Mouse (Mus musculus) kidney, embryonic 14.5 days (tissue): ENCODE results near the gene Med16. TPM values are rescaled to one million over a fixed set of nuclear protein-coding genes. Genes with fewer than 3 reads are reported as not detected.
A peak's percentile ranks its signal among the peaks of the same experiment; 100 is the strongest.

Experiments
- ATAC-seq: fragments of 200-750 bp; cut with Nextera tagmentation; 2 replicates; pipeline ENCODE4 v1.8.0; 2017; ENCODE audit warnings: moderate number of reproducible peaks, mild to moderate bottlenecking, moderate TSS enrichment, moderate library complexity; ENCODE audit not compliant: low FRiP score, low TSS enrichment
- H3K27ac ChIP-seq: fragments of 300-500 bp; sonication (generic); 2 replicates; pipeline ENCODE4 v1.5.1; 2014; ENCODE audit warnings: low read depth, mild to moderate bottlenecking, low read length, moderate library complexity, mixed read lengths
- H3K27me3 ChIP-seq: fragments of 300-500 bp; sonication (generic); 2 replicates; pipeline ENCODE4 v1.6.1; 2014; ENCODE audit warnings: mild to moderate bottlenecking, low read length; ENCODE audit not compliant: control insufficient read depth, insufficient read depth
- H3K36me3 ChIP-seq: fragments of 300-500 bp; sonication (generic); 2 replicates; pipeline ENCODE4 v1.6.1; 2014; ENCODE audit warnings: low read length, mixed read lengths; ENCODE audit not compliant: control insufficient read depth, insufficient read depth
- H3K4me1 ChIP-seq: fragments of 300-500 bp; sonication (generic); 2 replicates; pipeline ENCODE4 v1.6.1; 2014; ENCODE audit warnings: low read length, mixed read lengths; ENCODE audit not compliant: control insufficient read depth, insufficient read depth
- H3K4me2 ChIP-seq: fragments of 300-500 bp; sonication (generic); replicated peaks from 2 replicates; pipeline ENCODE4 v1.6.1; 2014; ENCODE audit warnings: low read depth, mild to moderate bottlenecking, low read length
- H3K4me3 ChIP-seq: fragments of 300-500 bp; sonication (generic); 2 replicates; pipeline ENCODE4 v1.5.1; 2014; ENCODE audit warnings: mild to moderate bottlenecking, low read length
- H3K9ac ChIP-seq: fragments of 300-500 bp; sonication (generic); 2 replicates; pipeline ENCODE4 v1.6.1; 2014; ENCODE audit warnings: low read depth, mild to moderate bottlenecking, low read length, moderate library complexity
- H3K9me3 ChIP-seq: fragments of 300-500 bp; sonication (generic); 2 replicates; pipeline ENCODE4 v1.6.1; 2016; ENCODE audit warnings: low read length; ENCODE audit not compliant: control insufficient read depth
- WGBS: fragments of 180-500 bp; shearing (Covaris S2); extraction: QIAGEN DNeasy Blood & Tissue Kit; methylation state at CpG from one replicate; pipeline ENCODE4 v1.1.7; 2014; 5-methylcytosine and 5-hydroxymethylcytosine counted together
- polyA plus RNA-seq: library from polyadenylated mRNA; unstranded; fragments of >200 nt; fragmentation: Nextera tagmentation; extraction: Ambion mirVana; gene quantifications from 2 replicates; pipeline ENCODE4 v1.2.1, GENCODE M21; 2014

Med16 gene
- polyA plus RNA-seq, 1 experiment from 2014 or later = 61.2 TPM

DNA sequence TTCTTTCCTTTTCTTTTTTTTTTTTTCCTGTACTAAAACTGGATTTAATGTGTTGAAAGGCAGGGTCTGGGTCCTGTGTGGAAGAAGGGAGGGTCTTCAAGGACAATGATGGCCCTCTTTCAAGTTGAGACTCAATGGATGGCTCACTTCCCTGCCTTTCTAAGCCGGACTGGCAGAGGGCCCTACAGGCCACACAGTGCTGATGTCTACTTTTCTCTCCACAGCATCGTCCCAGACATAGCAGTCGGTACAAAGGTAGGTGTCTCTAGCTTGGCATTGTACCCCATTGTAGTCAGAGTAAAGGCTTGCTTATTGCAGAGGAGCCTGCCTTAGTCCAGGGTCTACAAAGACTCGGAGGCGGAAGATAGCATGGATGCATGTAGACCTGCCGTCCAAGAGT is 52.4 kb downstream of the Med16 start:
- Histone ChIP-seq H3K4me2 (peak overlapping the region; percentile 100), H3K4me3 (peak overlapping the region; percentile 100), H3K9ac (peak overlapping the region; percentile 100), H3K4me1 (peaks cover 57% of the 10 kb centered on the region), H3K27me3 (no peaks in the 10 kb centered on the region), H3K36me3 (peaks cover 52% of the 10 kb centered on the region), H3K9me3 (no peaks in the 10 kb centered on the region), H3K27ac (peak overlapping the region; percentile 100; the same call in 1 of the 2 replicates)
- no peak for ATAC-seq
- WGBS = 27% methylated on average over 6 of the region's 6 CpGs

DNA sequence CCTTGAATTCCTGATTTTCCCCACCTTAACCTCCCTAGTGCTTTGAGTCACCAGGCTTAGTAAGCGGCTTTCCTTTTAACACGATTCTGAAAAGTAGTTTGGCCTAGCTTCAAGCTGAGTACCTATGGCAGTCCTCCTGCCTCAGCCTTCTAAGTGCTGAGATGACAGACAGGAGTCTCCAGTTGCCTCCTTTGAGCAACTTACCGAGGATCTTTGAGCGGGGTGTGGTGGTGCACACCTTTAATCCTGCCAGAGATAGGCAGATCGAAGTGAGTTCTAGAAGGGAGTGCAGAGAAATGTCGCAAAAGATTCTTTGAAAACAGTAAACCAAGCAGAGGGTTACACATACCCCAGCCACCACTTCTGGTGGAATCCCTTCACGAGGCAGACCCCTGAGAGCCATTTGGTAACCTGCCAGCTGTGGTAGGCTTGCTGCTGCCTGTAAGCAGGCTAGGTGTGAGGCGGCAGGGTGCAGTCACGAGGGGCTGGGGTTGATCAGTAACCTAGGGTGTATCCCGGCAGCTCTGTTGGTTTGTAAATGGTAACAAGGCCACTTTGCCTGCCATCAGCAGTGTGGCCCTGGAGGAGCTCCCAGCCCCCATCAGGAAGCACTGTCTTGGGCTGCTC is 53.1 kb downstream of the Med16 start:
- peak overlapping the region; percentile 100 for H3K27ac ChIP-seq
- no peaks in the 10 kb centered on the region for H3K9me3 ChIP-seq
- peak overlapping the region; percentile 100 for H3K4me2 ChIP-seq
- peak overlapping the region; percentile 100 for H3K9ac ChIP-seq
- peaks cover 46% of the 10 kb centered on the region for H3K36me3 ChIP-seq
- H3K4me3 ChIP-seq = peak overlapping the region; percentile 100
- peaks cover 52% of the 10 kb centered on the region for H3K4me1 ChIP-seq
- ATAC-seq = no peak
- H3K27me3 ChIP-seq = no peaks in the 10 kb centered on the region
- WGBS = 1% methylated on average over 10 of the region's 10 CpGs

DNA sequence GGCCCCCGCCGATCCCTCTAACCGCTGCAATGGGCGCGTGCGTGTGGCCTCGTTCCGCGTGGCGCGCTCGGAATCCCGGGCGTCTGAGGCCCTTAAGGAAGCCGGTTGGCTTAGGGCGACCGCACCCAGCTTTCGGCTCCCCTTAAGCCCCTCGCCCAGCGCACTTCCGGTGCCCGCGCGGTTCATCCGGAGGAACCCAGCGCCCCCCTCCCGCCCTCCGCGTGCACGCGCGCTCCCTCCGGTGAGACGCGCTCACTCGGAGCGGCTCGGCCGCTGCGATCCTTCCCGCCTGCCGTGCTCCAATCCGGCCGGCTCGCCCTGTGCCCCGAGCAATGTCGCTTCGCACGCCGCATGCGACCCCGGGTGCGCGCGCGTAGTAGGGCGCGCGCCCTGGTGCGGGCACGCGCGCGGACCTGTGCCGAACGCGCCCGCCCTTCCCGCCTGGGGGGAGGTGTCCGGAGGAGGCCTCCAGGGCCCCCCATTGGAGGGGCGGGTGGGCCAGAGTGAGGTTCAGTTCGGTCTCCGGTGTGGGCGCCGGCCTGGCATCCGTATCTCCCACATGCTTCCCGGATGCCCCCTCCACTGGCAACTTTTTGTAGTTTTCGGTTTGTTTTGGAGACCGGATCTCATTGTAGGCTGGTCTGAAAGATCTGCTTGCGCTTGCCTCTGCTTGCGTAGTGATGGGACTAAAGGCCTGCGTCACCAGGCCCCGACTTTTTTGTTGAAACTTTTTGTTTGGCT is 53.8 kb downstream of the Med16 start:
- peak overlapping the region; percentile 100 for H3K4me3 ChIP-seq
- no peaks in the 10 kb centered on the region for H3K27me3 ChIP-seq
- H3K9ac ChIP-seq = peak overlapping the region; percentile 100
- WGBS = under 1% methylated on average over 82 of the region's 83 CpGs
- H3K9me3 ChIP-seq = no peaks in the 10 kb centered on the region
- H3K27ac ChIP-seq = peak overlapping the region; percentile 100
- peaks cover 39% of the 10 kb centered on the region for H3K36me3 ChIP-seq
- H3K4me1 ChIP-seq = peaks cover 48% of the 10 kb centered on the region
- peak; percentile 18 for ATAC-seq
- H3K4me2 ChIP-seq = peak overlapping the region; percentile 100

DNA sequence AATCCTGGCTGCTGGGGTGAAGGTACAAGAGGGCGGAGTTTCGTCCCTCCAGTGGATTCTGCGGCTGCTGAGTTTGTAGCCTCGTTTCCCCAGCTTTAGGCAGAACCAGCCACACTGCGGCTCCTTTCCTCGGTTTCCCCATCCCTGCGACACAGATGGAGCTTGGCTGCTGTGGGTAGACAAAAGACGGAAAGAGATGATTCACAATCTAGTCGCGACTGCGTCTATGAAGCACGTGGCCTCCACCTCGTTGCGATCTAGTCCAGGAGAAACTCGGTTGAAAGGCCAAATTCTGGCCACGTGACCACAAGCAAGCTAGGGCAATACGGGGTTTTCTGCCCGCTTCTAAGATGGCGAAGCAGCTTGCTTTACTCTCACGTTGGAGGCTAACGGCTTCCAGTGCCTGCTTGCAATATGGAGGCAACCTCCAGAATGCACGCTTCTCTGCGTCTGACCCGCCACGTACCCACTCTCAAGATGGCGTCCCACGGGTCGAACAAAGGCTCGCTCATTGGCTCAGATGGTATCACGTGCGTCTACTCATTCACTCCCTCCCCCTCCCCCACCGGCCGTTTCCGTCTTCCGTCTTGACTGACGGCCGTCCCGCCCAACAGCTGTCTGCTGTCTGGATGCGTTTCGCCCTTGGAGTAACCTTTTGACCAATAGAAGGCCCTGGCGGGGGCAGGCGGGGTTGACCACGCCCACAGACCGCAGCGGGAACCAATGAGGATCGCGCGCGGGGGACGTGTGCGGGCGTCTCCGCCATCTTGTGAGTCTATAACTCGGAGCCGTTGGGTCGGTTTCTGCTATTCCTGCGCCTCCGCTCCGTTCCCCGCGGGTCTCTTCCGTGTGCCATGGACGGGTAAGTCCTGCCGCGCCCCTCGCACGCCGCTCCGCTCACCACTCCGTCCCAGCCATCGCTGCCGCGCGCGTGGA is 54.6 kb downstream of the Med16 start, which contains the start of gene Ptbp1:
TSS of gene Ptbp1 (plus strand) at position 568 of the 936 bp plus-strand sequence.
- H3K9me3 ChIP-seq = no peaks in the 10 kb centered on the region
- peak within 1 kb of the TSS; percentile 100 for H3K9ac ChIP-seq
- H3K27me3 ChIP-seq = no peaks in the 10 kb centered on the region
- H3K36me3 ChIP-seq = peaks cover 31% of the 10 kb centered on the region
- H3K4me3 ChIP-seq = peak within 1 kb of the TSS; percentile 100
- peak within 1 kb of the TSS; percentile 100 for H3K27ac ChIP-seq
- peak; percentile 92 for ATAC-seq
- H3K4me1 ChIP-seq = peaks cover 46% of the 10 kb centered on the region
- under 1% methylated on average over 75 of the region's 75 CpGs for WGBS
- peak within 1 kb of the TSS; percentile 100 for H3K4me2 ChIP-seq

DNA sequence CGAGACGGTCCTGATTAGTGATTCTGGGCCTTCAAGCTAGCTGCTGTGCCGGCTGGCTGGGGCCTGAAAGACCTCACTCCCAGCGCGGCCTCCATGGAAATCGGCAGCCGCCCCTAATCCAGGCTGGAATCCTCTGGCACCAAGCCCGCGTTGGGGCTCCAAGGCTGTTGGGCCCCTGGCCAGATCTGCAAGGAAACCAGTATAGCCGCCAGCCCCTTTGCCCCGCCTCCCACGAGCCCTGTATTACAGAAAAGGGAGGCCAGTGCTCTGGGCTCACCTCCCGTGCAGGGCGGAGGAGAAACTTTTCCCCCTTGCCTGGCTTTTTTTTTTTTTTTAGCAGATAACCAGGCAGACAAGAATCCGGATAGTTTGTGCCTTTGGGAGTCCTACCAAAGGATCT is 55.3 kb downstream of the Med16 start:
- Histone ChIP-seq H3K27me3 (no peaks in the 10 kb centered on the region), H3K9ac (peak overlapping the region; percentile 100), H3K4me3 (peak overlapping the region; percentile 100), H3K9me3 (no peaks in the 10 kb centered on the region), H3K36me3 (peaks cover 23% of the 10 kb centered on the region), H3K4me2 (peak overlapping the region; percentile 68), H3K4me1 (peaks cover 47% of the 10 kb centered on the region), H3K27ac (peak overlapping the region; percentile 100)
- under 1% methylated on average over 15 of the region's 15 CpGs for WGBS
- peak; percentile 47 for ATAC-seq

DNA sequence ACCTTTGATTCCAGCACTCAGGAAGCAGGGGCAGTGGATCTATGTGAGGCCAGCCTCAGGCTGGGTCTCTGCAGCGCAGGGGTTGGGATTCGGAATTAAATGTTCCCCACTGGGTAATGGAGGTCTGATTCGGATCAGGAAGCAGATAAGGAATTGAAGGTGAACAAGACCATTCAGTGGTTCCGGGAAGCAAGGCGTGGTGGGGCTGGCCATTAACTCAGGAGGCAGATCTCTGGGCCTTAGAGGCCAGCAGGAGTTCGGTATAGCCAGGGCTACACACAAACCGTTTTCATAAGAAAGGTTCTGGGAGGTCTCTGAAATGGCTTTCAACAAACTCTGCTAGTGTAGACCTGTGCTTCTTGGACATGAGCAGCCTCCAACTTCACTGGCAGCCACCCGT is 55.9 kb downstream of the Med16 start:
- 25% methylated on average over 8 of the region's 8 CpGs for WGBS
- Histone ChIP-seq H3K27me3 (no peaks in the 10 kb centered on the region), H3K27ac (peak overlapping the region; percentile 100), H3K9me3 (no peaks in the 10 kb centered on the region), H3K4me2 (peak overlapping the region; percentile 68), H3K4me3 (peak overlapping the region; percentile 100), H3K9ac (peak overlapping the region; percentile 100), H3K4me1 (peaks cover 41% of the 10 kb centered on the region), H3K36me3 (peaks cover 18% of the 10 kb centered on the region)
- ATAC-seq = no peak

DNA sequence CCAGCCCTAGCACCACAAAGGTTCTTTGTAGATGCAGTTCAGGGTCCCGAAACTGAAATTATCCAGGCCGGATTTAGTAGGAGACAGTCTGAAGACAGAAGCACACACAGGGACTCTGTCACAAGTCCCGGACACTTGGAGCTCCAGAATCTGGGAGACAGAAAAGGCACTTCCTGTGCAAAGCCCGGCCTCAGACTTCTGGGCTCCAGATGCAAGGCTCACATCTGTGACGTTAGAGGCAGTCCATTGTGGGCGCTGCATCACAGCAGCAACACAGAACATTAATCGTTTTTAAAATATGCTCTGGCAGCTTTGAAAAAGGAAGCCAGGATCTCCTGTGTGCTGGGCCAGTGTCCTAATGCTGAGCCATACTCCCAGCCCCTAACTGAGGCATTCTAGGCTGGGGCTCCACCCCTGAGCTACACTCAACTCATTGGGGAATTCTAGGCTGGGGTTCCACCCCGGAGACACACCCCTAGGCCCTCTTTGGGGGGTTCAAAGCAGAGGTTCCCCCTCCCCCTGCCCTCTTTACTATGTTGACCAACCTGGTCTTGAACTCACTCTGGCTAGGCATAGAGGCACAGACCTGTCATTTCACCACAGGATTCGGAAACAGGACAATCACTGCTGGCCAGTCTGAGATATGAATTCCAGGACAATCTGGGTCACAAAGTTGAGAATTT is 56.5 kb downstream of the Med16 start:
- H3K4me1 ChIP-seq = peaks cover 35% of the 10 kb centered on the region
- 41% methylated on average over 9 of the region's 9 CpGs for WGBS
- peak overlapping the region; percentile 68 for H3K4me2 ChIP-seq

DNA sequence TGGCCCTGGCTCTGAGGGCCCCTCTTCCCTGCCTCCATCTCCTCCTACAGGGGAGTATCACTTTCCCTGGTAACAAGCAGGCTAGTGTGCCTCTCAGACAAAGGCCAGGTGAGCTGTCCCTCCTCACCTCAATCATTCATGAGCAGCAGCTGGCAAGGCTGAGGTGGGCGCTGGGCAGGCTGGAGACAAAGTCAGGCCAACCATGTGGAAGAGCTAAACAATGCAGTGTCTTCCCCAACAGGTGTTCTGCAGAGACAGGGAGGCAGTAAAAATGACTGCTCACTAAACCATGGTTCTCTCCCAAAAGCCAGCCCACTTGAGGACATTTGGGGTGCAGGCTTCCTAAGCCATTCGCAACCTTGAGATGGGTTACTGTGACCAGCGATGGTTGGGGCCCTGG is 57.1 kb downstream of the Med16 start:
- H3K9me3 ChIP-seq = no peaks in the 10 kb centered on the region
- no peaks in the 10 kb centered on the region for H3K27me3 ChIP-seq
- H3K9ac ChIP-seq = peak overlapping the region; percentile 100; the same call in 1 of the 2 replicates
- 65% methylated on average over 3 of the region's 3 CpGs for whole genome bisulfite sequencing
- peak overlapping the region; percentile 68; the same call in 1 of the 2 replicates for H3K4me2 ChIP-seq
- 0 out of 2 replicates have a peak overlapping the region, but pooled peaks have one; percentile 10 for H3K4me3 ChIP-seq
- peak overlapping the region; percentile 100 for H3K27ac ChIP-seq
- no peak for ATAC-seq
- peaks cover 31% of the 10 kb centered on the region for H3K4me1 ChIP-seq
- H3K36me3 ChIP-seq = peaks cover 6% of the 10 kb centered on the region

More for the DNA sequence above, 56.5 kb downstream of the Med16 start:
- no peaks in the 10 kb centered on the region for H3K9me3 ChIP-seq
- H3K9ac ChIP-seq = peak overlapping the region; percentile 100; the same call in 1 of the 2 replicates
- H3K27me3 ChIP-seq = no peaks in the 10 kb centered on the region
- ATAC-seq = no peak
- peak overlapping the region; percentile 100; the same call in 1 of the 2 replicates for H3K4me3 ChIP-seq
- H3K27ac ChIP-seq = peak overlapping the region; percentile 100
- peaks cover 12% of the 10 kb centered on the region for H3K36me3 ChIP-seq
